Mouse (Mus musculus): ENCODE results near the gene Lce1h. TPM values are rescaled to one million over a fixed set of nuclear protein-coding genes. Genes with fewer than 3 reads are reported as not detected.

The Lce1h gene
- 0.27 TPM in 1 of 2 replicates, not detected in the other for polyA plus RNA-seq (2012; rRNA removed)

DNA sequence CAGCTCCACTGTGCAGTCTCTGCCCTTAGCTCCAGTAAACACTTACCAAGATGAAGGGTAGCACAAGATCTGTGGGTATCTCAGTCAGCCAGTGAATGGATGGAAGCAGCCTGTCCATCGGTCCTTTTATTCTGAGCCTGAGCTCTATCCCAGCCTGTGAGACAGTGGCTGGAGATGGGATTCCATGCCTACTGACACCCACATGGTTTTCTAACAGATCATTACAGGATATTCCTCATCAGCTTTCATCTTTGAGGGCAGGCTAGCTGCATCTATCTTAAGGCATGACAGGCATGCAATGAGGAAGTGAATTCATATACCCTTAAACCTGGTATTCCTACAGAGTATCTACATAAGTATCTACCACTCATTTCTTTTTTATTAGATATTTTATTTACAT lies at the start of gene Lce1h:
TSS of gene Lce1h (minus strand) at position 101 of the 400 bp plus-strand sequence.
- TF ChIP-seq CTCF (IDR thresholded peaks at IDR 0.05; ENCODE audit: borderline replicate concordance, control insufficient read depth, extremely low read depth, insufficient read depth, low read length, poor library complexity) (no peak), POLR2A (IDR thresholded peaks at IDR 0.05; ENCODE audit: control insufficient read depth, extremely low read depth, insufficient read depth, low read length, poor library complexity) (no peak)
- DNase-seq: no peak
- Histone ChIP-seq H3K4me1 (replicated peaks; ENCODE audit: control insufficient read depth, insufficient read depth, low read length) (no peaks in the 10 kb centered on the region), H3K36me3 (ENCODE audit: control insufficient read depth, insufficient read depth, low read length) (no peaks in the 10 kb centered on the region), H3K4me3 (ENCODE audit: control insufficient read depth, insufficient read depth, low read length) (no peak within 1 kb of the TSS), H3K27ac (ENCODE audit: control insufficient read depth, insufficient read depth, low read length) (no peak within 1 kb of the TSS), H3K27me3 (ENCODE audit: control insufficient read depth, insufficient read depth, low read length) (no peaks in the 10 kb centered on the region)
- 100% methylated on average over 1 of the region's 1 CpGs for WGBS

DNA sequence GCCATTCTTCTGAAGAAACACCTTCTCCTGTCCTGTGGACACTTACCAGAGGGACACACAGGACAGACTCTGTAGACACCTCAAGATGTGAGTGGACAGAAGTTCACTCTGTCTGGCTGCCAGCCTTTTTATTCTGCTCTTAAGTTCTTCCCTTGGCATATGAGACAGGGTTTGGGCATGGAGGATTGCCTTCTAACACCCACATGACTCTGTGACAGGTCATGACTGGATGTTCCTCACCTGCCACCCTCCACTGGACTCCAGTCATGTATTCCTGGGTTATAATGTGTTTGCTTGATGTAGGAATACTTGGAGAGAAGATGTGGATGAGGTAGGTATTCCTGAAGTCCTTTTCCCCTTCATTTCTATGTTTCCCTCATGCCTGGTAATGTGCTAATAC lies 42.9 kb upstream of the Lce1h start, which contains the start of gene Lce1k:
TSS of gene Lce1k (minus strand) at position 101 of the 400 bp plus-strand sequence.
- Histone ChIP-seq H3K4me1 (replicated peaks; ENCODE audit: control insufficient read depth, insufficient read depth, low read length) (no peaks in the 10 kb centered on the region), H3K36me3 (ENCODE audit: control insufficient read depth, insufficient read depth, low read length) (no peaks in the 10 kb centered on the region), H3K4me3 (ENCODE audit: control insufficient read depth, insufficient read depth, low read length) (no peak within 1 kb of the TSS), H3K27ac (ENCODE audit: control insufficient read depth, insufficient read depth, low read length) (no peak within 1 kb of the TSS), H3K27me3 (ENCODE audit: control insufficient read depth, insufficient read depth, low read length) (no peaks in the 10 kb centered on the region)
- TF ChIP-seq CTCF (IDR thresholded peaks at IDR 0.05; ENCODE audit: borderline replicate concordance, control insufficient read depth, extremely low read depth, insufficient read depth, low read length, poor library complexity) (no peak), POLR2A (IDR thresholded peaks at IDR 0.05; ENCODE audit: control insufficient read depth, extremely low read depth, insufficient read depth, low read length, poor library complexity) (no peak)
- DNase-seq: no peak

DNA sequence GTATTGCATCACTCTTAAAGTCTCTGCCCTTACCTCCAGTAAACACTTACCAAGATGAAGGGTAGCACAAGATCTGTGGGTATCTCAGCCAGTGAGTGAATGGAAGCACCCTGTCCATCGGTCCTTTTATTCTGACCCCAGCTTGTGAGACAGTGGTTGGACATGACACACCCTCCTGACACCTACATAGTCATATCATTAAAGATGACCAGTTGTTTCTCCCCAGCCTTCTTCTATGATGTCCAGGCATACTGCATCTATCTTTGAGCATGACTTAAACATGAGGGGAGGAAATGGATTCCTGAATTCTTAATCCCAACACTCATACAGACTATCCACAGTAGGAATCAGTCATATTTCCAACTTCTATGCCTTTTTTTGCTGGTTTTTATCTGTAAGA lies 25.5 kb upstream of the Lce1h start, which contains the start of gene Lce1j:
TSS of gene Lce1j (minus strand) at position 101 of the 400 bp plus-strand sequence.
- TF ChIP-seq CTCF (IDR thresholded peaks at IDR 0.05; ENCODE audit: borderline replicate concordance, control insufficient read depth, extremely low read depth, insufficient read depth, low read length, poor library complexity) (no peak), POLR2A (IDR thresholded peaks at IDR 0.05; ENCODE audit: control insufficient read depth, extremely low read depth, insufficient read depth, low read length, poor library complexity) (no peak)
- Histone ChIP-seq H3K36me3 (ENCODE audit: control insufficient read depth, insufficient read depth, low read length) (no peaks in the 10 kb centered on the region), H3K27me3 (ENCODE audit: control insufficient read depth, insufficient read depth, low read length) (no peaks in the 10 kb centered on the region), H3K4me3 (ENCODE audit: control insufficient read depth, insufficient read depth, low read length) (no peak within 1 kb of the TSS), H3K27ac (ENCODE audit: control insufficient read depth, insufficient read depth, low read length) (no peak within 1 kb of the TSS), H3K4me1 (replicated peaks; ENCODE audit: control insufficient read depth, insufficient read depth, low read length) (no peaks in the 10 kb centered on the region)
- 90% methylated on average over 1 of the region's 1 CpGs for WGBS
- no peak for DNase-seq

DNA sequence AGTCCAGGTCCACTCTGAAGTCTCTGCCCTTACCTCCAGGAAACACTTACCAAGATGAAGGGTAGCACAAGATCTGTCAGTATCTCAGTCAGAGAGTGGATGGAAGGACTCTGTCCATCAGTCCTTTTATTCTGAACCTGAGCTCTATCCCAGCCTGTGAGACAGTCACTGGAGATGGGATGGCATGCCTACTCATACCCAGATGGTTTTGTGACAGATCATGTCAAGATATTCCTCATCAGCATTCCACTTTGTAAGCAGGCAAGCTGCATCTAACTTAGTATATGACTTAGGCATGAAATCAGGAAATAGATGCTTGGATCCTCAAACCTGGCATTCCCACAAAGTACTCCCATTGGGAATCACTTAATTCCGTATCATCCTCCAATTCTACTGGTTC lies 13.9 kb upstream of the Lce1h start, which contains the start of gene Lce1i:
TSS of gene Lce1i (minus strand) at position 101 of the 400 bp plus-strand sequence.
- Histone ChIP-seq H3K36me3 (ENCODE audit: control insufficient read depth, insufficient read depth, low read length) (no peaks in the 10 kb centered on the region), H3K4me1 (replicated peaks; ENCODE audit: control insufficient read depth, insufficient read depth, low read length) (no peaks in the 10 kb centered on the region), H3K27ac (ENCODE audit: control insufficient read depth, insufficient read depth, low read length) (no peak within 1 kb of the TSS), H3K4me3 (ENCODE audit: control insufficient read depth, insufficient read depth, low read length) (no peak within 1 kb of the TSS), H3K27me3 (ENCODE audit: control insufficient read depth, insufficient read depth, low read length) (no peaks in the 10 kb centered on the region)
- 74% methylated on average over 1 of the region's 1 CpGs for WGBS
- no peak for TF ChIP-seq CTCF (IDR thresholded peaks at IDR 0.05; ENCODE audit: borderline replicate concordance, control insufficient read depth, extremely low read depth, insufficient read depth, low read length, poor library complexity)
- TF ChIP-seq POLR2A (IDR thresholded peaks at IDR 0.05; ENCODE audit: control insufficient read depth, extremely low read depth, insufficient read depth, low read length, poor library complexity): no peak
- DNase-seq: no peak

DNA sequence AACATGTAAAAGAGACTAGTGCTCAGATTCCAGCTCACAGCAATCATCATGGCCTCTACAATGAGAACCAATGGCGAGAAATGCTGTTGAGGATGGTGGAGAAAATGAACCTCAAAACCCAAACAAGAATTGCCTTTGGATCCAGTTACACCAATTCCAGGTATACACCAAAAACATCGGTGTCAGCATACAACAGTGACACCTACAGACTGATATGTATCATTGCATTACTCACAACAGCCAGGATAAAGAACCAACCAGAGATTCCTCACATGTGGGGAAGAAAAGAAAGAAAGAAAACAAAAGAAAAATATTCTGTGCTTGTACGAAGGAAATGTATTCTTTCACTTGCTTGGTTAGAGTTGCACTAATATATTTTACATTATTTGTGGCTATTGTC lies 6.7 kb upstream of the Lce1h start:
- no peak for DNase-seq
- WGBS: 27% methylated on average over 3 of the region's 3 CpGs
- Histone ChIP-seq H3K27ac (ENCODE audit: control insufficient read depth, insufficient read depth, low read length) (no peak overlapping the region), H3K27me3 (ENCODE audit: control insufficient read depth, insufficient read depth, low read length) (no peaks in the 10 kb centered on the region), H3K4me3 (ENCODE audit: control insufficient read depth, insufficient read depth, low read length) (no peak overlapping the region), H3K36me3 (ENCODE audit: control insufficient read depth, insufficient read depth, low read length) (no peaks in the 10 kb centered on the region), H3K4me1 (replicated peaks; ENCODE audit: control insufficient read depth, insufficient read depth, low read length) (no peaks in the 10 kb centered on the region)
- TF ChIP-seq CTCF (IDR thresholded peaks at IDR 0.05; ENCODE audit: borderline replicate concordance, control insufficient read depth, extremely low read depth, insufficient read depth, low read length, poor library complexity) (no peak), POLR2A (IDR thresholded peaks at IDR 0.05; ENCODE audit: control insufficient read depth, extremely low read depth, insufficient read depth, low read length, poor library complexity) (no peak)

DNA sequence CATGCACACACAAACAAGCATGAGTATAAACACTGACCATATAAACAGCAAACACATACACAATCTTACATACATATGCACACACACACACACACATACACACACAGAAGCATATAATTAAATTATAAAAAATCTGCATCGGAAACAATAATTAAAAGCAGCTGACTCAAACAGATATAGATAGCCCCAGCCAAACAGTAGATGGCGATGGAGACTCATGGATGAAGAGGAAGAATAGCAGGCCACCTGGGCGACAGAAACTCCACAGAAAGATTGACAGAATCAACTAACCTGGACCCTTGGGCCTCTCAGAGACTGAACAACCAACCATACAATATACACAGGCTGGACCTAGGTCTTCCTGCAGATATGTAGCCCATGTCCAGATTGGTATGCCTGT lies 11.7 kb downstream of the Lce1h start:
- WGBS: 48% methylated on average over 3 of the region's 3 CpGs
- Histone ChIP-seq H3K4me1 (replicated peaks; ENCODE audit: control insufficient read depth, insufficient read depth, low read length) (no peaks in the 10 kb centered on the region), H3K36me3 (ENCODE audit: control insufficient read depth, insufficient read depth, low read length) (no peaks in the 10 kb centered on the region), H3K4me3 (ENCODE audit: control insufficient read depth, insufficient read depth, low read length) (no peak overlapping the region), H3K27ac (ENCODE audit: control insufficient read depth, insufficient read depth, low read length) (no peak overlapping the region), H3K27me3 (ENCODE audit: control insufficient read depth, insufficient read depth, low read length) (no peaks in the 10 kb centered on the region)
- no peak for DNase-seq
- TF ChIP-seq POLR2A (IDR thresholded peaks at IDR 0.05; ENCODE audit: control insufficient read depth, extremely low read depth, insufficient read depth, low read length, poor library complexity): no peak
- no peak for TF ChIP-seq CTCF (IDR thresholded peaks at IDR 0.05; ENCODE audit: borderline replicate concordance, control insufficient read depth, extremely low read depth, insufficient read depth, low read length, poor library complexity)

DNA sequence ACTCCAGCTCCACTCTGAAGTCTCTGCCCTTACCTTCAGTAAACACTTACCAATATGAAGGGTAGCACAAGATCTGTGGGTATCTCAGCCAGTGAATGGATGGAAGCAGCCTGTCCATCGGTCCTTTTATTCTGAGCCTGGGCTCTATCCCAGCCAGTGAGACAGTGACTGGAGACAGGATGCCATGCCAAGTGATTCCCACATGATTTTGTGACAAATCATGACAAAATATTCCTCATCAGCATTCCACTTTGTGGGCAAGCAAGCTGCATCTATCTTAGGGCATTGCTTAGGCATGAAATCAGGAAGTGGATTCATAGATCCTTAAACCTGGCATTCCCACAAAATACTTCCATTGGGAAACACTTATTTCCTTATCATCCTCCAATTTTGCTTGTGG lies 12.6 kb downstream of the Lce1h start, which contains the start of gene Lce1g:
TSS of gene Lce1g (minus strand) at position 101 of the 400 bp plus-strand sequence.
- Histone ChIP-seq H3K36me3 (ENCODE audit: control insufficient read depth, insufficient read depth, low read length) (no peaks in the 10 kb centered on the region), H3K27me3 (ENCODE audit: control insufficient read depth, insufficient read depth, low read length) (no peaks in the 10 kb centered on the region), H3K27ac (ENCODE audit: control insufficient read depth, insufficient read depth, low read length) (no peak within 1 kb of the TSS), H3K4me3 (ENCODE audit: control insufficient read depth, insufficient read depth, low read length) (no peak within 1 kb of the TSS), H3K4me1 (replicated peaks; ENCODE audit: control insufficient read depth, insufficient read depth, low read length) (no peaks in the 10 kb centered on the region)
- 80% methylated on average over 1 of the region's 1 CpGs for WGBS
- TF ChIP-seq CTCF (IDR thresholded peaks at IDR 0.05; ENCODE audit: borderline replicate concordance, control insufficient read depth, extremely low read depth, insufficient read depth, low read length, poor library complexity): no peak
- no peak for TF ChIP-seq POLR2A (IDR thresholded peaks at IDR 0.05; ENCODE audit: control insufficient read depth, extremely low read depth, insufficient read depth, low read length, poor library complexity)
- DNase-seq: no peak
